Mouse (Mus musculus) testis, postnatal 14 days (tissue): ENCODE measurements at regions not wholly inside any gene's neighbourhood (a gene's known extent, or its start where the extent isn't known, plus 50 kb on each side); places are given as distances from the start of the nearest gene placed in this dataset.

ENCODE experiments used
- DNase-seq: peaks from one replicate; pipeline ENCODE4 v3.0.0; 2021; ENCODE audit warnings: low spot score

DNA sequence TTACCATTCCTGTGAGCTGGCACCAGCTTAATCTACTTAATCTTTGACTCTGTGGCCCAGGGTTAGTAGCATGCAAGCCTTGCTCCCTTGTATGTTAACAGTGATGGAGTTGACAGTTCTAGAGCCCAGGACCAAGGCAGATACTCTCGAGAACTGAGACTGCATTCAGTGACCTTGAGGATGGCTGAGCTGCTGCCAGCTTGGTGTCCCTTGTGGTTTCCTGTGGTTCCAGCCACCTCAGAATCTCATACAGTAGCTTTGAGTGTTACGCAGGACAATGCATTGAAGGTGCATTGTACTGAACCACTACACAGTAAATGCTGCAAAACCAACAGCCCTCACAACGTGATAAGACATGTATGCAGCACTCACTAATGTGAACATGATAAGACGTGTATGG lies 90.6 kb downstream of the Zfp706 start:
- no peak for DNase-seq

DNA sequence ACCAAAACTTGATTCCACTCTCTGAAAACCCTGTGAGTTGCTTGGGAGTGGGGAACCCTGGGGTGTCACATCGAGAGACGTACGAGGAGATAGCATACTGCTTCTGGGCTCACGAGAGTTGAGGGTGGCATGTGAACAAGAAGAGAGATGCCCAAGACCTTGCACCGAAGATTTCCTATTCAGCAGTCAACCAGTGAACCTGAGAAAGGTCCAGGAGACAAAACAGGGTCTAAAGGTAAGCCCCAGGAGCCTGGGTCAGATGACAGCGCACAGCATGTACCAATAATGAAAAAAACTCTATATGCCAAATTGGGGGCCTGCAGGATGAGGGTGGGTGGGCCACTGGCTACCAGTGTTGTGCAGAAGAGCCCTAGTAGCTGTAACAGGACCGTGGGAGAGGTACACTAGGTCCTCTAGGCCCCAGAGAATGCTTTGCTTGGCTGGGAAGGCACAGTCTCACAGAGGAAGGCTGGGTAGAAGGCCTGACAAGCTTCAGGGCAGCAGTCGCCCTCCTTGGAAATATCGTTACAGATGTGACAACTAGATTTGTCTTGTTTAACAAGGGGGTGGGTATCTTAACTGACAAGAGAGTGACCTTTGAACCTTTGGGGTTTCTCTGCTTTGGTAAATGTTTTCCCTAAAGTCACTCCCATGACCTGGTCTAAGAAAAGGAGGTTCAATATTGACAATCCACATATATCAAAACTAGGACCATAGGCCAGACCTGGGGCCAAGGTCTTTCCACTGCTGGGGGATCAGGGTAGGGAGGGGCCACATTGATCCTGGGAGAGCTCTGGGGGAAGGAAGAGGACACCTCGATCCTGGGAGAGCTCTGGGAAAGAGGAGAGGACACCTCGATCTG lies 93.1 kb downstream of the Zfp706 start:
- DNase-seq = no peak

DNA sequence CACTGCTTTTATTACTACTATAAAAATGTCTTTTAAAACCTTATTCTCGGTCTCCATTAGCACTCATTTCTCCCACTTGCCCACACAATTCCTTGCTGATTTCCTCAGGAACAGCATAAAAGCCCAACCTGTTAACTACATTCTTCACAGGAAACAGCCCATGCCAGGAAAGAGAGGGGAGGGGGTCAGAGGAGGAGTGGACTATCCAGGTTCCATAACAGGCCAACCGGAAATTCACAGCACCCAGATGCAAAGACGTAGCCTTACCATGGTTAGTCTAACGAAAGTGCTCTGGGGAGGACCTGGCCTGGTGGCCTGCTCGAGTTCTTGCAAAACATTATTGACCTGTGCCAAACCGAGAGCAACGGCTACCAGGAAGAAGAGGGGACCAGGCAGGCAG lies 94.3 kb downstream of the Zfp706 start:
- DNase-seq = no peak

DNA sequence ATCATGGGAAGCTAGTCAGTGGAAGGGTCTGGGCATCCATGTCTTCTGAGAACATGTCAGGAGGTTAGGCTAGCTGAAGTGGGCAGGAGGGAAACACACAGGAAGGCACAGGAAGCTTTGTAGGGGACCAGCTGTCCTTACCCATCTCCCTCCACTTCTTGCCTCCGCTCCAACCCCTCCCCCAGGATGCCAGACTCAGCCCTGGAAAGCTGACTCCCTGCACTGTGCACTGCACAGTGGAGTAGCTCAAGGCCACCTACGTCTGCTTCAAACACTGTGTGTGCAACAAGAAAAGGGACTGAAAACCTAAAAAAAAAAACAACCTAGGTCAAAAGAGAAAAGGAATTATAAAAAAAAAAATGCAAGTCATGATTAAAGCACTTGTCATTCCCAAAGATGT lies 97.3 kb downstream of the Zfp706 start:
- DNase-seq = no peak

DNA sequence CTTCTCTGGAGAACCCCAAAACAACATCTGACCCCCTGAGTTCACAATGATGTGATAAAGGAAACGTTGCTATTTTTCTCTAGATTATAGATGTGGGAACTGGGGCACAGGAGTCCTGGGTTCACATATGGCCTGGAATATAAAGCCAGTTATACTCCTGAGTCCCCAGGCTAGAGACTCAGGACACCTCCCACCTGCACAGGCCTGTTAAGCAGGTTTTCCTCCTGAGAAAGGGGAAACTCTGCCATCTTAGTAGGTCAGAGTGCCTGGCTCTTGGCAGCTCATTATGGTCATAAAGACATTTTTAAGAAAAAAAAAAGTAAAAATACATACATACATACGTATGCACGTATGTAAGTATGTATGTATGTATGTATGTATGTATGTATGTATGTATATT lies 98.1 kb downstream of the Zfp706 start:
- no peak for DNase-seq

DNA sequence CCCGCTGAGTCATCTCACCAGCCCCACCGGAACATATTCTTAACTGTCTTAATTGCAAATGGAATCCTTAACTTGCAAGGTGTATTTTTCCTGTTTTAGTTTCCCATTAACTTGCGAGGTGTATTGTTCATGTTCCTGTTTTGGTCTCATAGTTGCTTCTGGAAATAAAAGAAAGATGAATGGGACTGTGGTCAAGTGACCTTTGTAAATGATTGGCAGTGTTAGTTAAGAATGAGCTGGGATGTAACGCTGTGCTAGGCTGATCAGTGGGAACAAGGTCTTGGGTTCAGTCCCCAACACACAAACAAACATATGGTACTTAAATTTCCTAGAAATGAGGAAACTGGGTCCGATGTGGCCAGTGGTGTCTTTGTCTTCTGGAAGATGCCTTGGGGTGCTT lies 100.8 kb downstream of the Zfp706 start:
- no peak for DNase-seq

DNA sequence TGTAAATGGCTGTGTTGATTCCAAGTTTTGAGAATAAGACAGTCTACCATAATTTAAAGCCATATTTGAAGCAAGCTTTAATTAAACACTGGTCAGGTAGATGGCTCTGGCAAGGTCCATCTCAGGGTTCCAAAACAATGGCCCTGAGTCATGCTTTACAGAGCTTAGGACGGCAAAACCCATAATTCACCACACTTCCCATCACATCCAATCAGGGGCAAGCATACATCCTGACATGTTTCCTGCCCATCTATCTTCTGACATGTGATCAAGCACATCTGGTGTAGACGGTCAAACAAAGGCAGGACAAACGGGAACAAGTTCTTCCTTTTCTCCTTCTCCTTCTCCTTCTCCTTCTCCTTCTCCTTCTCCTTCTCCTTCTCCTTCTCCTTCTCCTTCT lies 101.5 kb downstream of the Zfp706 start:
- no peak for DNase-seq

DNA sequence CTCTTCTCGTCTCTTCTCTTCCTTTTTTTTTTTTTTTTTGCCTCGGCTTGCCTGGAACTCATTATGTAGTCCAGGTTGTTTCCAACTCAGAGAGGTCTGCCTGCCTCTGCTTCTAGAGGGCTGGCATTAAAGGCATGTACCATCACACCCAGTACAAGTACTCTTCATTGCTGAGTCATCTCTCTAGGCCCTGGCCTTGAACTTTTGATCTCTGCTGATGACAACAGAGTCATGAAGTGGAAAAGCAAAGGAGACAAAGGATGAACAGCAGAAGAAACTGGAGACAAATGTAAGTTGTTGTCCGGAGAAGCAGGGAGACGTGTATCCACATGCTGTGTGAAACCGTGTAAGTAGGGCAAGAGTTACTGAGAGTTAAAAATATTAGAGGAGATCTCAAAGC lies 103.7 kb downstream of the Zfp706 start:
- DNase-seq = no peak

DNA sequence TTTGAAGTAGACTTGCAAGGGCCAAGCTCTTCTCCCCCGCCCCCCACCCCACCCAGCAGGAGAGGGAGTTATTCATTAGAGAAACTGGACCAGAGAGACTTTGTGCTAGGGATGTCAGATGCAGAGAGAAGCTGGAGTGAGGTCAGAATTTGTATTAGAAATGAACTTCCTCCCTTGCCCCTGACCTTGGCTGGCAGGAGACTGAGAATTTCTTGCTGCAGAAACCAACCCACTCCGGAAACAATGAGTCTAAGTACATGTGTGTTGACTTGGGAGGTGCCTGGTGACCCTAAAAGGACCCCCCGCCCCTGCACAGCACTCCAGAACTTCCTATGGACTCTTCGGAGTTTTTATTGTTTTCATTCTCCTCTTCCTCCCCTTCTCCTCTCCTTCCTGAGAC lies 104.3 kb downstream of the Zfp706 start:
- DNase-seq = no peak

DNA sequence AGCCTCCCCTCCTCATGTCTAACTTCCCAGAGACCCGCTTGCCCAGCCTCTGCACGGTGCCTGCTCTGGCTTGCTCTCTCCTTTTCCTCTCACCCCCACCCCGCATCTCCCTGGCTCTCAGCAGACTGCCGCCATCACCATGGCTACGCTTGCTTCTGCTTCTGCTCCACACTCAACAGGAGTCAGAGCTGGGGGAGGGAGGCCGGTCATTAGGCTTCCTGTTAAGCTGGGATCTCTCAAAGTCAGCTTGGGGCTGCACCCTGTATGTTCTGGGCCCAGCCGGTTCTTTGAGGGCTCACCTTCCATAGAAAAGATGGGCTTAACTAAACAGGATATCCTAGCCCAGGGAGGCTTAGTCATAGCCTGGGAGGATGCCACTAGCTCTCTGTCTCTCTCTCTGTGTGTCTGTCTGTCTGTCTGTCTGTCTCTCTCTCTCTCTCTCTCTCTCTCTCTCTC lies 105.7 kb downstream of the Zfp706 start:
- DNase-seq = no peak

- DNase-seq = no peak
These were observed 106.2 kb downstream of the Zfp706 start for GRCm38 (mm10) chr15:36901350-36901749.

DNA sequence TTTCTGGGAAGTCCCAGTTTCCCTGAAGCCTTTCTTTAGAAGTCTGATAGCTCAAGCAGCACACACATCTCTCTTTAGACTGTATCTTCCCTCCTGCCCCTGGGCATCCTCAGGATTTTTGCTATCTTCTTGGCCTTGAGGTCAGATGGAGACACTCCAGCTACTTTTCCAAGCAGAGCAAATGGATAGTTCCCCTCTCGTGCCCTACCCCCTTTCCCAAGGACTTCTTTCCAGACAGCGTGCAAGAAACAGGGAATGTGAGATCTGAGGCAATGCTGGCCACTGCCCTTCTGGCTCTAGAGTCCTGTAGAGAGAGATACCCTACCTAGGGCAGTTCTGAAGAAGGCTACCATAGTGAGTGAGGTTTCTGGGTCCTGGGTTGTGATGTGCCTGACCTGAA lies 106.6 kb downstream of the Zfp706 start:
- peak; percentile 53 for DNase-seq

DNA sequence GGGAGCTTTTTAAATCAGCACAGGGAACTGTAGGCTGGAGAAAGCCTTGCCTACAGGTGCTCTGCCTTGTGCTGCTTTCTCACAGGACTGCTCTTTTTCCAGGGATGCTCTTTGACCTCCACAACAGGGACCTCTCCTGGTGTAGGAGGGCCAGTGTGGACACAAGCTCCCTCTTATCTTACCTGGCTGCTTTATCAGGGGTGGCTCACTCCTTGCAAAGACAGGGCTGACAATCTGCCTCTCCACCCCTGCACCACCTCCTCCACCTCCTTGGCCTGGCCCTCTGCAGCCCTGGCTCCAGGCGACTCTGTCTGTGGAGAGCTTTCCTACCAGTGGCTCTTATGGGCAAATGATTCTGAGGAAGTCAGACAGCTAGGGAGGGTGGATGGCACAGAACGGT lies 107.7 kb downstream of the Zfp706 start:
- DNase-seq = peak; percentile 59

GRCm38 (mm10) chr15:36898857-36899523 lies 108.6 kb downstream of the Zfp706 start:
- DNase-seq = no peak

- DNase-seq = no peak
These were observed 109.2 kb downstream of the Zfp706 start for GRCm38 (mm10) chr15:36898326-36898725.

DNA sequence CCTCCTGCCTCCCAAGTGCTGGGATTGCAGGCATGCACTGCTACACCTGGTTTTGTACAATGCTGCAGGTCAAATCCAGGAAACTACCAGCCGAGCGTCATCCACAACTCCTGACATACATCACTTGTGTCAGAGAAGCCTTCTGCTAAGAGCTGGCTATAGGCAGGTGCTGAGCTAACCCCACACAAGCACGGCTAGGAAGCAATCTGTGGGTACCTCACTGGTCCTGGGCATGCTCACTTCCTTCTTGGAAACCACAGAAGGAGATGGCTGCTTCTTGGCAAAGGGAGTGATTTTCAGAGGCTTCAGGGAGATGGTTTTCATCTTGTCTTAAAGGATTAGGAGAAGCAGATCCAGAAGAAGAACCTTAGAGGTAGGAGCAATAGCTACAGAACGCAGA lies 111.3 kb downstream of the Zfp706 start:
- no peak for DNase-seq

DNA sequence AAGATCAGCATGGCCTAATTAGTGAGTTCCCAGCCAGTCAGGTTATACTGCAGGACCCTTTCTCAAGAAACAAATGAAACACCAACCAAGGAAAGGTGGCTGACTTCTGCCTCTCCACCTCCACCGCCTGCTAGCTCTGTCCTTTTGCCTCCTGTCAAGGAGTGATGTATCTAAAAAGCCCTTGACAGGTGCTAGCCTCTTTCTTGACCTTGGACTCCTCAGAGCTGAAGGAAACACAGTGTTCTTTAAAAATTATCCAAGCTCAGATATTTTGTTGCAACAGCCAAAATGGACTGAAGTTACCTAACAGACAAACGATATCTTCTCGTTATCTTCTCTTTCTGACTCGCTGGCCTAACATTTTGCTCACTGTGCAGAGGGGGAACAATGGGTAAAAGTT lies 112.5 kb downstream of the Zfp706 start:
- DNase-seq = peak; percentile 61

GRCm38 (mm10) chr15:36893407-36893969 lies 114.1 kb downstream of the Zfp706 start:
- no peak for DNase-seq

GRCm38 (mm10) chr15:36892576-36893205 lies 114.9 kb downstream of the Zfp706 start:
- no peak for DNase-seq

GRCm38 (mm10) chr15:36891851-36892250 lies 115.7 kb downstream of the Zfp706 start:
- DNase-seq = no peak

- DNase-seq = no peak
These were observed 116.3 kb downstream of the Zfp706 start for GRCm38 (mm10) chr15:36891296-36891695.

GRCm38 (mm10) chr15:36889072-36889471 lies 118.5 kb downstream of the Zfp706 start:
- no peak for DNase-seq
